Mouse (Mus musculus): ENCODE results near the gene Mgl2.

GRCm38 (mm10) chr11:70097396-70097795 lies 32.7 kb upstream of the Mgl2 start:
- TF ChIP-seq REST (IDR thresholded peaks at IDR 0.05; ENCODE audit: insufficient read depth, insufficient read length): no peak
- no peak for TF ChIP-seq POLR2A (IDR thresholded peaks at IDR 0.05; ENCODE audit: insufficient read length, low read depth)
- TF ChIP-seq MYOG (IDR thresholded peaks at IDR 0.05; ENCODE audit: control insufficient read depth in 1 of 3, insufficient read depth in 1 of 3, insufficient read length in 2 of 3, low read depth in 2 of 3): no peak
- no peak for TF ChIP-seq MYOD1 (IDR thresholded peaks at IDR 0.05; ENCODE audit: control insufficient read depth in 1 of 3, insufficient read length in 2 of 3, low read depth in 2 of 3)
- TF ChIP-seq MAX (IDR thresholded peaks at IDR 0.05; ENCODE audit: low read depth): no peak
- TF ChIP-seq E2F4 (IDR thresholded peaks at IDR 0.05; ENCODE audit: insufficient read depth): no peak
- no peak for TF ChIP-seq POLR2AphosphoS2 (IDR thresholded peaks at IDR 0.05; ENCODE audit: insufficient read length, low read depth)
